Mouse (Mus musculus): ENCODE results near the gene Rnf130. TPM values are rescaled to one million over a fixed set of nuclear protein-coding genes. Genes with fewer than 3 reads are reported as not detected.

The Rnf130 gene
- polyA plus RNA-seq, 1 experiment, result 60.1 TPM

DNA sequence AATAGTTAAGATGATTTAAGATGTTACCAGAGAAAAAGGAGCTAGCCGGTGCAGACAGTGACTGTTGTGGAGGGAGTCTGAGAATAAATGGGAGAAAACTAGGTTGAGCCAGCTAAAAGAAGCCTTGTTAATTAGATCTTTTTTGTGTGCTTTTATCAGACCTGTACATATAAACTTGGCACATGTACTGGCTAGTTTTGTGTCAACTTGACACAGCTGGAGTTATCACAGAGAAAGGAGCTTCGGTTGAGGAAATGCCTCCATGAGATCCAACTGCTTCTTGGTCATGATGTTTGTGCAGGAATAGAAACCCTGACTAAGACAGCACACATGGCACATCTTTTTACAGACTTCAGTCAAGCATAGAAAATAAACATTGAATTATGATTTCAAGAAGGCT is 32.6 kb downstream of the Rnf130 start:
- TF ChIP-seq CTCF (conservative IDR thresholded peaks at IDR 0.05; ENCODE audit: insufficient read depth, insufficient read length, low read depth, low read length), result no peak
- H3K4me3 ChIP-seq (ENCODE audit: insufficient read depth, low read depth, low read length), result no peak overlapping the region
- H3K36me3 ChIP-seq (ENCODE audit: control insufficient read depth, insufficient read depth, low read length), result no peaks in the 10 kb centered on the region
- 65% methylated on average over 2 of the region's 2 CpGs for WGBS
- no peaks in the 10 kb centered on the region for H3K4me1 ChIP-seq (ENCODE audit: control insufficient read depth, insufficient read depth, low read length)
- no peak overlapping the region for H3K27ac ChIP-seq (ENCODE audit: insufficient read depth, low read depth, low read length)
- no peaks in the 10 kb centered on the region for H3K27me3 ChIP-seq (replicated peaks; ENCODE audit: control insufficient read depth, insufficient read depth, low read length)
- DNase-seq, result no peak

GRCm38 (mm10) chr11:50058277-50058676 is 33.1 kb downstream of the Rnf130 start:
- H3K4me1 ChIP-seq (ENCODE audit: control insufficient read depth, insufficient read depth, low read length), result no peaks in the 10 kb centered on the region
- no peak overlapping the region for H3K27ac ChIP-seq (ENCODE audit: insufficient read depth, low read depth, low read length)
- DNase-seq, result no peak
- no peak overlapping the region for H3K4me3 ChIP-seq (ENCODE audit: insufficient read depth, low read depth, low read length)
- WGBS, result 89% methylated on average over 6 of the region's 6 CpGs
- no peaks in the 10 kb centered on the region for H3K36me3 ChIP-seq (ENCODE audit: control insufficient read depth, insufficient read depth, low read length)
- no peaks in the 10 kb centered on the region for H3K27me3 ChIP-seq (replicated peaks; ENCODE audit: control insufficient read depth, insufficient read depth, low read length)
- TF ChIP-seq POLR2A (IDR thresholded peaks at IDR 0.05; ENCODE audit: low read depth, low read length) (no peak), CTCF (conservative IDR thresholded peaks at IDR 0.05; ENCODE audit: insufficient read depth, insufficient read length, low read depth, low read length) (no peak)

DNA sequence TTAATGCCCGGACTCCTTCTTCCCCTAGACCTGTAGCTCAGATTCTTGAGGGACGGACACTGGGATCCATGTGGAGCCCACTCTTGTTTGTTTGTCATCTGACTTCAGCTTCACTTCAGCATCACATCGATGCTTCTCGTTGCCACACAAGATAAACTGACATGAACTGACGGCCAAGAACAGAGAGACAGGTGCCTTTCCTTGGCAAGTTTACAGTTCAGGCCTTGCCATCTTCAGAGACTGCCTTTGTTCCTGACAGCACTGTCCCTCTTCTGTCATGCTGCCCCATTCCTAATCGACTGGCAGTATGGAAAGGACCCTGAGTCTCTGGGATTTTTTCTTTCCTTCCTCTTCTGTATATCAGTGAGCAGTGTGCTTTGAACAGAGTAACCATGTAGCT is 33.9 kb downstream of the Rnf130 start:
- WGBS, result 92% methylated on average over 6 of the region's 6 CpGs
- H3K36me3 ChIP-seq (ENCODE audit: control insufficient read depth, insufficient read depth, low read length), result no peaks in the 10 kb centered on the region
- H3K4me1 ChIP-seq (ENCODE audit: control insufficient read depth, insufficient read depth, low read length), result no peaks in the 10 kb centered on the region
- no peak overlapping the region for H3K4me3 ChIP-seq (ENCODE audit: insufficient read depth, low read depth, low read length)
- TF ChIP-seq POLR2A (IDR thresholded peaks at IDR 0.05; ENCODE audit: low read depth, low read length) (no peak), CTCF (conservative IDR thresholded peaks at IDR 0.05; ENCODE audit: insufficient read depth, insufficient read length, low read depth, low read length) (no peak)
- no peaks in the 10 kb centered on the region for H3K27me3 ChIP-seq (replicated peaks; ENCODE audit: control insufficient read depth, insufficient read depth, low read length)
- no peak overlapping the region for H3K27ac ChIP-seq (ENCODE audit: insufficient read depth, low read depth, low read length)
- DNase-seq, result no peak

DNA sequence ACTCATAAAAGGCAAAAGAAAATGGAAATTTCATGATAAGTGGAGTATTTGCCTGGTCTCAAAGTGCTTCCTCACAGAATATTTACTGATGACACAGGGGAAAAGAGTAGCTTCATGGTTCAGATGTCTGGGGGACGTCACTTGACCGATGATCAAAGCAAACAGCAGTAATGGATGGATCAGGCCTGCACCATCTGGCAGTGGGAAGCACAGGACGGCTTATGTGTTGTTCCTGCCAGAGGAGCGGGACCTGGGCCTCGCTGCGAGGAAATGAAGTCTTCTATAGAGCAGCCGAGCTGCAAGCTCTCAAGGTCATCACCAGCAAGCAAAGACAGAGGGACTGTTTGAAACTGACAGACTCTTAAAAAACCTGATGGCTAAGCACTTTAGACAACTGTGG is 37.0 kb downstream of the Rnf130 start:
- WGBS, result 46% methylated on average over 7 of the region's 7 CpGs
- Histone ChIP-seq H3K27me3 (replicated peaks; ENCODE audit: control insufficient read depth, insufficient read depth, low read length) (no peaks in the 10 kb centered on the region), H3K4me1 (ENCODE audit: control insufficient read depth, insufficient read depth, low read length) (no peaks in the 10 kb centered on the region), H3K27ac (ENCODE audit: insufficient read depth, low read depth, low read length) (no peak overlapping the region), H3K4me3 (ENCODE audit: insufficient read depth, low read depth, low read length) (no peak overlapping the region), H3K36me3 (ENCODE audit: control insufficient read depth, insufficient read depth, low read length) (no peaks in the 10 kb centered on the region)
- TF ChIP-seq CTCF (conservative IDR thresholded peaks at IDR 0.05; ENCODE audit: insufficient read depth, insufficient read length, low read depth, low read length), result no peak
- no peak for TF ChIP-seq POLR2A (IDR thresholded peaks at IDR 0.05; ENCODE audit: low read depth, low read length)
- no peak for DNase-seq

GRCm38 (mm10) chr11:50066088-50066487 is 40.9 kb downstream of the Rnf130 start:
- DNase-seq, result peak; percentile 52
- Histone ChIP-seq H3K36me3 (ENCODE audit: control insufficient read depth, insufficient read depth, low read length) (no peaks in the 10 kb centered on the region), H3K27me3 (replicated peaks; ENCODE audit: control insufficient read depth, insufficient read depth, low read length) (no peaks in the 10 kb centered on the region), H3K27ac (ENCODE audit: insufficient read depth, low read depth, low read length) (peak overlapping the region; percentile 60; the same call in 1 of the 2 replicates), H3K4me3 (ENCODE audit: insufficient read depth, low read depth, low read length) (no peak overlapping the region), H3K4me1 (ENCODE audit: control insufficient read depth, insufficient read depth, low read length) (no peaks in the 10 kb centered on the region)
- TF ChIP-seq CTCF (conservative IDR thresholded peaks at IDR 0.05; ENCODE audit: insufficient read depth, insufficient read length, low read depth, low read length) (no peak), POLR2A (IDR thresholded peaks at IDR 0.05; ENCODE audit: low read depth, low read length) (no peak)
- whole genome bisulfite sequencing, result 69% methylated on average over 2 of the region's 2 CpGs

GRCm38 (mm10) chr11:50073830-50074229 is 48.7 kb downstream of the Rnf130 start:
- H3K4me3 ChIP-seq (ENCODE audit: insufficient read depth, low read depth, low read length), result no peak overlapping the region
- no peak overlapping the region for H3K27ac ChIP-seq (ENCODE audit: insufficient read depth, low read depth, low read length)
- no peaks in the 10 kb centered on the region for H3K36me3 ChIP-seq (ENCODE audit: control insufficient read depth, insufficient read depth, low read length)
- 74% methylated on average over 10 of the region's 10 CpGs for WGBS
- H3K27me3 ChIP-seq (replicated peaks; ENCODE audit: control insufficient read depth, insufficient read depth, low read length), result no peaks in the 10 kb centered on the region
- DNase-seq, result peak; percentile 35
- no peaks in the 10 kb centered on the region for H3K4me1 ChIP-seq (ENCODE audit: control insufficient read depth, insufficient read depth, low read length)
- TF ChIP-seq CTCF (conservative IDR thresholded peaks at IDR 0.05; ENCODE audit: insufficient read depth, insufficient read length, low read depth, low read length) (no peak), POLR2A (IDR thresholded peaks at IDR 0.05; ENCODE audit: low read depth, low read length) (no peak)

DNA sequence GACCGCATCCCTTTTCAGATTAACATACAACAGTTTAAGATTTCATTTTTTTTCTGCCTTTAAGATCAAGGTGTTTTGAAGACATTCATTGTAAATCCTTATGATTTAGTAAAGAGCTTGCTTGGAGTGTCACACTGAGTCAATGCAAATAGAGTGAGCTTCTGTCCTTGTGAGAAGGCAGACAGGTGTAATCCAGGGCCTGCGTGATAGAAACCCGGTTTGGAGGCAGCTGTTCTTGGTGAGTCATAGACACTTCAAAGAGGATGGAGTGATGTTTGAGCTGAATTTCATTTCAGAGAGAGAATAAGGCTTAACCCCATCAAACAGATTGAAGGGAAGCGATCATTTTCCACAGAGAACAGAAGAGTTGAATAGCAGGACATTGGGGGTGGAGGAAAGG is 51.6 kb downstream of the Rnf130 start:
- Histone ChIP-seq H3K4me1 (ENCODE audit: control insufficient read depth, insufficient read depth, low read length) (no peaks in the 10 kb centered on the region), H3K27me3 (replicated peaks; ENCODE audit: control insufficient read depth, insufficient read depth, low read length) (no peaks in the 10 kb centered on the region), H3K36me3 (ENCODE audit: control insufficient read depth, insufficient read depth, low read length) (no peaks in the 10 kb centered on the region), H3K27ac (ENCODE audit: insufficient read depth, low read depth, low read length) (no peak overlapping the region), H3K4me3 (ENCODE audit: insufficient read depth, low read depth, low read length) (no peak overlapping the region)
- TF ChIP-seq POLR2A (IDR thresholded peaks at IDR 0.05; ENCODE audit: low read depth, low read length), result no peak
- TF ChIP-seq CTCF (conservative IDR thresholded peaks at IDR 0.05; ENCODE audit: insufficient read depth, insufficient read length, low read depth, low read length), result no peak
- DNase-seq, result no peak
- WGBS, result 92% methylated on average over 4 of the region's 4 CpGs

Data from kidney, adult 2 months (tissue).